ENCODE assay signal across 17 mouse cellular contexts in genomic region chr12:13769156-13769555, GRCm38 (mm10).
DNase-seq lines count a peak whose midpoint lies in the region; ATAC-seq lines count a peak whose summit lies in the region.
"Had no signal": no experiment of that assay in that cellular context is flagged by ENCODE, and none has a peak within 500 bp of the region (broad histone marks: within the 10 kb centered on the region; RNA-seq: fewer than 3 reads in every experiment).

No protein-coding gene starts in this region.

- H3K4me3 ChIP-seq in heart, embryonic 11.5 days (ENCODE audit: low read depth, low read length): no peak overlapping the region
- H3K4me3 ChIP-seq: heart, adult 2 months; hindbrain, embryonic 13.5 days; intestine, embryonic 15.5 days; limb, embryonic 15.5 days; neural tube, embryonic 13.5 days had no signal

- no peak overlapping the region for H3K27ac ChIP-seq in heart, embryonic 11.5 days (ENCODE audit: low read depth, low read length)
- H3K27ac ChIP-seq: heart, adult 2 months; hindbrain, embryonic 13.5 days; intestine, embryonic 15.5 days; kidney, postnatal 0 days; limb, embryonic 15.5 days; neural tube, embryonic 13.5 days had no signal

- 72% methylated on average over 4 of the region's 4 CpGs for WGBS in heart, embryonic 11.5 days (ENCODE audit: insufficient replicate concordance)

- H3K36me3 ChIP-seq in heart, embryonic 11.5 days (ENCODE audit: control insufficient read depth, insufficient read depth, low read length): no peaks in the 10 kb centered on the region
- H3K36me3 ChIP-seq: hindbrain, embryonic 13.5 days; intestine, embryonic 15.5 days; limb, embryonic 15.5 days; neural tube, embryonic 13.5 days had no signal

- no peaks in the 10 kb centered on the region for H3K4me1 ChIP-seq in heart, embryonic 11.5 days (ENCODE audit: control insufficient read depth, insufficient read depth, low read length)
- H3K4me1 ChIP-seq: hindbrain, embryonic 13.5 days; intestine, embryonic 15.5 days; limb, embryonic 15.5 days; neural tube, embryonic 13.5 days had no signal

- H3K9me3 ChIP-seq in heart, embryonic 11.5 days (replicated peaks; ENCODE audit: control insufficient read depth, low read length): no peaks in the 10 kb centered on the region
- H3K9me3 ChIP-seq: hindbrain, embryonic 13.5 days; intestine, embryonic 15.5 days; limb, embryonic 15.5 days; neural tube, embryonic 13.5 days had no signal

- no peak for ATAC-seq in heart, embryonic 11.5 days (replicated peaks; ENCODE audit: insufficient number of reproducible peaks, low FRiP score, low TSS enrichment)
- no peak for ATAC-seq in megakaryocyte, adult 5-6 weeks (ENCODE audit: poor library complexity, severe bottlenecking)
- ATAC-seq: intestine, embryonic 15.5 days had no signal

- no peaks in the 10 kb centered on the region for H3K27me3 ChIP-seq in heart, embryonic 11.5 days (ENCODE audit: control insufficient read depth, insufficient read depth, low read length)
- H3K27me3 ChIP-seq: hindbrain, embryonic 13.5 days; intestine, embryonic 15.5 days; limb, embryonic 15.5 days; neural tube, embryonic 13.5 days had no signal

- DNase-seq in left cerebral cortex, postnatal 25 days (ENCODE audit: low spot score in 2 of 2): peak; percentile 21 to 37
- DNase-seq in left cerebral cortex, postnatal 36 days (ENCODE audit: low spot score in 2 of 2): no peak
- peak; percentile 73 for DNase-seq in layer of hippocampus, adult 11-12 months (ENCODE audit: low spot score)
- peak; percentile 25 to 34 for DNase-seq in layer of hippocampus, postnatal 10 days (ENCODE audit: low spot score in 2 of 2)
- DNase-seq in spleen, adult 12 weeks (ENCODE audit: low spot score): no peak
- DNase-seq: adrenal gland, postnatal 36 days; cerebellum, adult 9-11 months; heart, adult 2 months; thymus, adult 18-20 months had no signal

- no peak overlapping the region for H3K9ac ChIP-seq in heart, embryonic 11.5 days (ENCODE audit: low read depth, low read length)
- H3K9ac ChIP-seq: hindbrain, embryonic 13.5 days; intestine, embryonic 15.5 days; limb, embryonic 15.5 days; neural tube, embryonic 13.5 days had no signal

- intact Hi-C loops in left cerebral cortex, postnatal 25 days (cut with DNase I): no loop called here
- intact Hi-C loops in left cerebral cortex, postnatal 36 days (cut with DNase I): no loop called here

- no peak overlapping the region for H3K4me2 ChIP-seq in heart, embryonic 11.5 days
- H3K4me2 ChIP-seq: hindbrain, embryonic 13.5 days; intestine, embryonic 15.5 days; limb, embryonic 15.5 days; midbrain, embryonic 11.5 days; neural tube, embryonic 13.5 days had no signal

Comparison
In these comparisons a context has a peak if more than half of its experiments do, and no peak if none do; other contexts are left out.
1. DNase-seq: peak in left cerebral cortex, postnatal 25 days (2 of 2), layer of hippocampus, adult 11-12 months (single experiment) and layer of hippocampus, postnatal 10 days (2 of 2); none in left cerebral cortex, postnatal 36 days (0 of 2) and spleen, adult 12 weeks (single experiment).